Mouse (Mus musculus): ENCODE results near the gene Tex50. TPM values are rescaled to one million over a fixed set of nuclear protein-coding genes. Genes with fewer than 3 reads are reported as not detected.
"Not testable (repeated sequence)": the region's sequence is repeated elsewhere in the genome, so short reads cannot be mapped to it uniquely, and the experiment has no call there.

The Tex50 gene
- polyA plus RNA-seq, 1 experiment from 2014 or later: not detected

GRCm38 (mm10) chr1:161156546-161156945, 2.6 kb downstream of the Tex50 start:
- no peak for ATAC-seq (ENCODE audit: insufficient number of reproducible peaks, low FRiP score)
- WGBS: 80% methylated on average over 10 of the region's 10 CpGs
- H3K4me3 ChIP-seq: no peak overlapping the region

GRCm38 (mm10) chr1:161151098-161151497, 8.0 kb downstream of the Tex50 start:
- no peak overlapping the region for H3K4me2 ChIP-seq
- ATAC-seq (ENCODE audit: insufficient number of reproducible peaks, low FRiP score): no peak
- WGBS: 74% methylated on average over 6 of the region's 6 CpGs

More at GRCm38 (mm10) chr1:161156546-161156945, 2.6 kb downstream of the Tex50 start:
- no peak overlapping the region for H3K9ac ChIP-seq
- no peak overlapping the region for H3K4me2 ChIP-seq
- no peak overlapping the region for H3K27ac ChIP-seq (ENCODE audit: poor library complexity, severe bottlenecking)
- H3K9me3 ChIP-seq (replicated peaks): no peaks in the 10 kb centered on the region
- H3K4me1 ChIP-seq (replicated peaks): no peaks in the 10 kb centered on the region
- no peaks in the 10 kb centered on the region for H3K27me3 ChIP-seq (replicated peaks)
- H3K36me3 ChIP-seq: no peaks in the 10 kb centered on the region

GRCm38 (mm10) chr1:161147888-161148287, 11.2 kb downstream of the Tex50 start:
- ATAC-seq (ENCODE audit: insufficient number of reproducible peaks, low FRiP score): no peak
- Histone ChIP-seq H3K4me1 (replicated peaks) (no peaks in the 10 kb centered on the region), H3K4me2 (no peak overlapping the region), H3K27me3 (replicated peaks) (no peaks in the 10 kb centered on the region), H3K9ac (no peak overlapping the region), H3K36me3 (no peaks in the 10 kb centered on the region), H3K4me3 (no peak overlapping the region), H3K27ac (ENCODE audit: poor library complexity, severe bottlenecking) (no peak overlapping the region), H3K9me3 (replicated peaks) (no peaks in the 10 kb centered on the region)
- WGBS: 64% methylated on average over 2 of the region's 2 CpGs

More at GRCm38 (mm10) chr1:161151098-161151497, 8.0 kb downstream of the Tex50 start:
- no peaks in the 10 kb centered on the region for H3K9me3 ChIP-seq (replicated peaks)
- H3K27me3 ChIP-seq (replicated peaks): no peaks in the 10 kb centered on the region
- H3K9ac ChIP-seq: no peak overlapping the region
- no peaks in the 10 kb centered on the region for H3K4me1 ChIP-seq (replicated peaks)
- no peak overlapping the region for H3K27ac ChIP-seq (ENCODE audit: poor library complexity, severe bottlenecking)
- H3K4me3 ChIP-seq: no peak overlapping the region
- no peaks in the 10 kb centered on the region for H3K36me3 ChIP-seq

DNA sequence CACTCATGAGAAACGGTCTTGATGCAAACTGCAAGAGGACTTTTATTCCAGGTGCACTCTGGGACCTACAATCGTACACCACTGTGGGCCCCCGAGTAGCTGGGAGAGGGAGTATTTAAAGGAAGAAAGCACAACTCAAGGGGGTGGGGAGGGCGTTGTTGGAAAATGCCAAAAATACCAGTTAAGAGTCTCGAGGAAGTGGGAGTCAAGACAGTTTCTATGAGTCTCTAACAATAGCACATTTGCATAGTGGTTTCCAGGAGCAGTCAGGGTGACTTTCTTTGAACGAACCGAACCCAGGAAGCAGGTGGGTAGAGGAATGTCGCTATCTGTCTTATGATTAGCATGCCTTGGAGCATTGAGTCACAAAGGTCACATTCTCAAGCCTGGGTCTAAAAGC, 13.5 kb downstream of the Tex50 start:
- H3K27me3 ChIP-seq (replicated peaks); H3K4me2 ChIP-seq; H3K4me3 ChIP-seq; H3K4me1 ChIP-seq (replicated peaks); H3K27ac ChIP-seq (ENCODE audit: poor library complexity, severe bottlenecking); ATAC-seq (ENCODE audit: insufficient number of reproducible peaks, low FRiP score); H3K9me3 ChIP-seq (replicated peaks); H3K9ac ChIP-seq; H3K36me3 ChIP-seq: not testable (repeated sequence)
- 77% methylated on average over 8 of the region's 8 CpGs for WGBS

- Histone ChIP-seq H3K27ac (ENCODE audit: poor library complexity, severe bottlenecking) (no peak overlapping the region), H3K4me2 (peak overlapping the region; percentile 95; the same call in 1 of the 2 replicates), H3K9ac (no peak overlapping the region), H3K9me3 (replicated peaks) (no peaks in the 10 kb centered on the region), H3K27me3 (replicated peaks) (0 out of 2 replicates have a peak, but pooled peaks cover under 1% of the 10 kb centered on the region), H3K36me3 (no peaks in the 10 kb centered on the region), H3K4me3 (no peak overlapping the region), H3K4me1 (replicated peaks) (peaks cover 5% of the 10 kb centered on the region)
- ATAC-seq (ENCODE audit: insufficient number of reproducible peaks, low FRiP score): no peak
- 62% methylated on average over 7 of the region's 7 CpGs for WGBS
These were observed 15.9 kb downstream of the Tex50 start for GRCm38 (mm10) chr1:161143216-161143615.

DNA sequence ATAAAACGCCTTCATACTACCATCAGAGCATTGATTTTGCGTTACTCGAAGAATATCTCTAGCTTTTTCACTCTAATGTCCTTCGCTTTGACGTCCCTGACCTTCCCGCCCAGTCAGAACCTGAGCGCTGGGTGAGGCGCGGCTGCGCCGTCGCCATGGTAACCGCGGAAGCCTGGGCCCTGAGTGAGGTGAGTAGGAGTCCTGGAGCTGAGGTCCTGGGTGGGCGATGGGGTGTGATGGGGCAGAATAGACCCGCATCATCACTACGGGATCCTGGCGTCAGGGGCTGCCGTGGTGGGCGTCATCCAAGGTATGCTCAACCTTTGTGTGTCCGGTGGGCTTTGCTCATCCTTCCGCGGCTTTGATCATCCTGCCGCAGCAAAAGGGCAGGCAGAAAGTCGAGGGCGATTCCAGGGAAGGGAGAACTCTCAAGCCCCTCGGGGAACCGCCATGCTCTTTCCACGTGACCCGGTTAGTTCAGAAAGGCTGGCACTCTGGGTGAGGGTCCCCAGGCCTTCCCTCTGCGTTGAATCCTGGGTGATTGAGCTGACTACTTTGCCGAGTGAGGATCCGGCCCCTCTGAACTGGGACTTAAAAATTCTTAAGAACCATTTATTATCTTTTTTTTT, 16.5 kb downstream of the Tex50 start, which contains the start of gene Ankrd45:
TSS of gene Ankrd45 (plus strand) at position 161 of the 629 bp plus-strand sequence.
- Histone ChIP-seq H3K9me3 (replicated peaks) (no peaks in the 10 kb centered on the region), H3K4me1 (replicated peaks) (peaks cover 5% of the 10 kb centered on the region), H3K9ac (peak within 1 kb of the TSS; percentile 72), H3K27me3 (replicated peaks) (peaks cover 4% of the 10 kb centered on the region; the same call in 1 of the 2 replicates), H3K4me3 (peak within 1 kb of the TSS; percentile 59), H3K36me3 (no peaks in the 10 kb centered on the region), H3K27ac (ENCODE audit: poor library complexity, severe bottlenecking) (no peak within 1 kb of the TSS), H3K4me2 (peak within 1 kb of the TSS; percentile 95)
- peak; percentile 73; the same call in 1 of the 2 replicates for ATAC-seq (ENCODE audit: insufficient number of reproducible peaks, low FRiP score)
- WGBS: 7% methylated on average over 33 of the region's 33 CpGs

- H3K36me3 ChIP-seq: no peaks in the 10 kb centered on the region
- H3K27ac ChIP-seq (ENCODE audit: poor library complexity, severe bottlenecking): no peak overlapping the region
- H3K9ac ChIP-seq: no peak overlapping the region
- no peak overlapping the region for H3K4me3 ChIP-seq
- no peak for ATAC-seq (ENCODE audit: insufficient number of reproducible peaks, low FRiP score)
- H3K4me2 ChIP-seq: no peak overlapping the region
- peaks cover 5% of the 10 kb centered on the region for H3K4me1 ChIP-seq (replicated peaks)
- 71% methylated on average over 9 of the region's 9 CpGs for WGBS
- H3K9me3 ChIP-seq (replicated peaks): no peaks in the 10 kb centered on the region
- peaks cover 4% of the 10 kb centered on the region; the same call in 1 of the 2 replicates for H3K27me3 ChIP-seq (replicated peaks)
These were observed 18.9 kb downstream of the Tex50 start for GRCm38 (mm10) chr1:161140026-161140762.

- Histone ChIP-seq H3K4me3 (no peak overlapping the region), H3K27ac (ENCODE audit: poor library complexity, severe bottlenecking) (no peak overlapping the region), H3K27me3 (replicated peaks) (peaks cover 4% of the 10 kb centered on the region; the same call in 1 of the 2 replicates), H3K36me3 (no peaks in the 10 kb centered on the region), H3K9ac (no peak overlapping the region), H3K4me2 (no peak overlapping the region), H3K4me1 (replicated peaks) (peaks cover 5% of the 10 kb centered on the region), H3K9me3 (replicated peaks) (no peaks in the 10 kb centered on the region)
- WGBS: 72% methylated on average over 2 of the region's 2 CpGs
- ATAC-seq (ENCODE audit: insufficient number of reproducible peaks, low FRiP score): no peak
These were observed 19.6 kb downstream of the Tex50 start for GRCm38 (mm10) chr1:161139496-161139895.

- peak within 1 kb of the TSS; percentile 94 for H3K4me3 ChIP-seq
- ATAC-seq (ENCODE audit: insufficient number of reproducible peaks, low FRiP score): peak; percentile 96
- peaks cover 10% of the 10 kb centered on the region; the same call in 1 of the 2 replicates for H3K4me1 ChIP-seq (replicated peaks)
- WGBS: under 1% methylated on average over 41 of the region's 41 CpGs
- peak within 1 kb of the TSS; percentile 85 for H3K4me2 ChIP-seq
- H3K9ac ChIP-seq: peak within 1 kb of the TSS; percentile 94
- H3K36me3 ChIP-seq: peaks cover 10% of the 10 kb centered on the region
- peak within 1 kb of the TSS; percentile 88 for H3K27ac ChIP-seq (ENCODE audit: poor library complexity, severe bottlenecking)
- H3K9me3 ChIP-seq (replicated peaks): no peaks in the 10 kb centered on the region
- H3K27me3 ChIP-seq (replicated peaks): 0 out of 2 replicates have a peak, but pooled peaks cover 5% of the 10 kb centered on the region
These were observed 28.1 kb downstream of the Tex50 start, which contains the start of gene Klhl20 for GRCm38 (mm10) chr1:161130726-161131664. TSS of gene Klhl20 (minus strand) at chr1:161131511.

GRCm38 (mm10) chr1:161126461-161126860, 32.7 kb downstream of the Tex50 start:
- H3K9me3 ChIP-seq (replicated peaks): no peaks in the 10 kb centered on the region
- H3K27ac ChIP-seq (ENCODE audit: poor library complexity, severe bottlenecking): no peak overlapping the region
- H3K9ac ChIP-seq: no peak overlapping the region
- no peak for ATAC-seq (ENCODE audit: insufficient number of reproducible peaks, low FRiP score)
- H3K36me3 ChIP-seq: peaks cover 11% of the 10 kb centered on the region
- H3K4me2 ChIP-seq: no peak overlapping the region
- H3K4me1 ChIP-seq (replicated peaks): peaks cover 10% of the 10 kb centered on the region; the same call in 1 of the 2 replicates
- H3K4me3 ChIP-seq: no peak overlapping the region
- 75% methylated on average over 1 of the region's 1 CpGs for WGBS
- no peaks in the 10 kb centered on the region for H3K27me3 ChIP-seq (replicated peaks)

All from heart, embryonic 12.5 days (tissue).